Mouse (Mus musculus) bone marrow macrophage, adult 2 months (primary cell): ENCODE results near the gene Ttc25. TPM values are rescaled to one million over a fixed set of nuclear protein-coding genes. Genes with fewer than 3 reads are reported as not detected.
"Not testable (repeated sequence)": the region's sequence is repeated elsewhere in the genome, so short reads cannot be mapped to it uniquely, and the experiment has no call there.

ENCODE experiments used
- H3K27ac ChIP-seq: 2 replicates; pipeline ENCODE4 v1.5.1; 2012; ENCODE audit warnings: low read depth, low read length; ENCODE audit not compliant: insufficient read depth
- H3K4me1 ChIP-seq: 2 replicates; pipeline ENCODE4 v1.6.1; 2012; ENCODE audit warnings: low read length; ENCODE audit not compliant: control insufficient read depth, insufficient read depth
- H3K4me3 ChIP-seq: 2 replicates; pipeline ENCODE4 v1.5.1; 2012; ENCODE audit warnings: mild to moderate bottlenecking, low read length, moderate library complexity; ENCODE audit not compliant: insufficient read depth
- CTCF ChIP-seq: IDR thresholded peaks from 2 replicates; pipeline ENCODE4 v1.5.1; 2012; ENCODE audit warnings: low read depth, mild to moderate bottlenecking, low read length, moderate library complexity
- POLR2A ChIP-seq: IDR thresholded peaks from 2 replicates; pipeline ENCODE4 v1.6.1; 2012; ENCODE audit warnings: mild to moderate bottlenecking, low read depth, low read length, borderline replicate concordance
- polyA plus RNA-seq: library from polyadenylated mRNA; stranded (reverse); fragments of >200 nt; gene quantifications from 2 replicates; pipeline ENCODE4 v1.2.4, GENCODE M21; 2012; ENCODE audit not compliant: missing spikeins, insufficient read depth, insufficient read length

Ttc25 gene
- polyA plus RNA-seq, 1 experiment: 0.34 TPM

GRCm38 (mm10) chr11:100579116-100579799 lies 33.9 kb downstream of the Ttc25 start:
- no peak for TF ChIP-seq CTCF
- no peak for TF ChIP-seq POLR2A
- Histone ChIP-seq H3K27ac (no peak overlapping the region), H3K4me3 (no peak overlapping the region)

GRCm38 (mm10) chr11:100580275-100580674 lies 34.9 kb downstream of the Ttc25 start:
- H3K27ac ChIP-seq: no peak overlapping the region
- H3K4me3 ChIP-seq: no peak overlapping the region
- no peak for TF ChIP-seq POLR2A
- TF ChIP-seq CTCF: no peak
- H3K4me1 ChIP-seq: peaks cover 5% of the 10 kb centered on the region

More at GRCm38 (mm10) chr11:100579116-100579799, 33.9 kb downstream of the Ttc25 start:
- peaks cover 5% of the 10 kb centered on the region for H3K4me1 ChIP-seq

- TF ChIP-seq POLR2A (no peak), CTCF (no peak)
- Histone ChIP-seq H3K27ac (no peak overlapping the region), H3K4me3 (no peak overlapping the region), H3K4me1 (peaks cover 5% of the 10 kb centered on the region)
Measured at GRCm38 (mm10) chr11:100581756-100582155, 36.3 kb downstream of the Ttc25 start.

- H3K4me3 ChIP-seq, H3K27ac ChIP-seq, H3K4me1 ChIP-seq: not testable (repeated sequence)
Measured at GRCm38 (mm10) chr11:100582413-100582812, 37.0 kb downstream of the Ttc25 start.

GRCm38 (mm10) chr11:100582836-100583235 lies 37.4 kb downstream of the Ttc25 start:
- Histone ChIP-seq H3K4me3 (no peak overlapping the region), H3K27ac (no peak overlapping the region), H3K4me1 (peaks cover 5% of the 10 kb centered on the region)
- no peak for TF ChIP-seq CTCF
- TF ChIP-seq POLR2A: no peak

- H3K27ac ChIP-seq: no peak overlapping the region
- H3K4me1 ChIP-seq: peaks cover 13% of the 10 kb centered on the region
- H3K4me3 ChIP-seq: no peak overlapping the region
- no peak for TF ChIP-seq POLR2A
- TF ChIP-seq CTCF: no peak
Measured at GRCm38 (mm10) chr11:100584561-100584961, 39.2 kb downstream of the Ttc25 start.

- Histone ChIP-seq H3K4me1 (peaks cover 14% of the 10 kb centered on the region), H3K4me3 (no peak overlapping the region), H3K27ac (no peak overlapping the region)
- TF ChIP-seq CTCF (no peak), POLR2A (no peak)
Measured at GRCm38 (mm10) chr11:100585148-100585547, 39.7 kb downstream of the Ttc25 start.

- no peak overlapping the region for H3K4me3 ChIP-seq
- H3K27ac ChIP-seq: no peak overlapping the region
- peaks cover 9% of the 10 kb centered on the region; the same call in 1 of the 2 replicates for H3K4me1 ChIP-seq
- TF ChIP-seq CTCF (no peak), POLR2A (no peak)
Measured at GRCm38 (mm10) chr11:100588462-100588861, 43.1 kb downstream of the Ttc25 start.

- TF ChIP-seq POLR2A: no peak
- no peak for TF ChIP-seq CTCF
Measured at GRCm38 (mm10) chr11:100592346-100593046, 47.1 kb downstream of the Ttc25 start.

GRCm38 (mm10) chr11:100594608-100595007 lies 49.2 kb downstream of the Ttc25 start:
- Histone ChIP-seq H3K27ac (no peak overlapping the region), H3K4me1 (0 out of 2 replicates have a peak, but pooled peaks cover under 1% of the 10 kb centered on the region), H3K4me3 (no peak overlapping the region)
- TF ChIP-seq POLR2A (no peak), CTCF (no peak)

More at GRCm38 (mm10) chr11:100592346-100593046, 47.1 kb downstream of the Ttc25 start:
- Histone ChIP-seq H3K27ac (no peak overlapping the region), H3K4me3 (no peak overlapping the region), H3K4me1 (peaks cover 8% of the 10 kb centered on the region; the same call in 1 of the 2 replicates)

- no peak overlapping the region for H3K27ac ChIP-seq
- no peaks in the 10 kb centered on the region for H3K4me1 ChIP-seq
- TF ChIP-seq POLR2A: no peak
- no peak overlapping the region for H3K4me3 ChIP-seq
Measured at GRCm38 (mm10) chr11:100595533-100595932, 50.1 kb downstream of the Ttc25 start.
